Mouse (Mus musculus) ES-Bruce4 (cell line): ENCODE results near the gene Rph3al.

Experiments
- CTCF ChIP-seq: IDR thresholded peaks from one replicate; pipeline ENCODE4 v1.8.1; 2011; ENCODE audit warnings: low read depth, low read length
- EP300 ChIP-seq: IDR thresholded peaks from 2 replicates; pipeline ENCODE4 v1.6.1; 2011; ENCODE audit warnings: low read depth, low read length; ENCODE audit not compliant: insufficient read depth
- POLR2A ChIP-seq: IDR thresholded peaks from one replicate; pipeline ENCODE4 v1.8.1; 2011; ENCODE audit warnings: low read length; ENCODE audit not compliant: insufficient read depth

- TF ChIP-seq CTCF (no peak), POLR2A (no peak), EP300 (no peak)
Observed at GRCm38 (mm10) chr11:75838861-75839426, 99.3 kb downstream of the Rph3al start.
